Mouse (Mus musculus) hindbrain, embryonic 16.5 days (tissue): ENCODE data around the gene Proser3. TPM values are rescaled to one million over a fixed set of nuclear protein-coding genes. Genes with fewer than 3 reads are reported as not detected.
"Not testable (repeated sequence)": the region's sequence is repeated elsewhere in the genome, so short reads cannot be mapped to it uniquely, and the experiment has no call there.

Experiments used
- ATAC-seq: fragments of 200-750 bp; cut with Nextera tagmentation; 2 replicates; pipeline ENCODE4 v1.8.0; 2017; ENCODE audit warnings: moderate TSS enrichment, moderate library complexity
- H3K27ac ChIP-seq: fragments of 300-500 bp; sonication (generic); 2 replicates; pipeline ENCODE4 v1.5.1; 2014; ENCODE audit warnings: low read depth, mild to moderate bottlenecking, control low read depth, low read length, moderate library complexity
- H3K27me3 ChIP-seq: fragments of 300-500 bp; sonication (generic); replicated peaks from 2 replicates; pipeline ENCODE4 v1.6.1; 2014; ENCODE audit warnings: low read length; ENCODE audit not compliant: control insufficient read depth, insufficient read depth
- H3K36me3 ChIP-seq: fragments of 300-500 bp; sonication (generic); 2 replicates; pipeline ENCODE4 v1.6.1; 2014; ENCODE audit warnings: mild to moderate bottlenecking, low read length, moderate library complexity, mixed read lengths; ENCODE audit not compliant: control insufficient read depth, insufficient read depth
- H3K4me1 ChIP-seq: fragments of 300-500 bp; sonication (generic); 2 replicates; pipeline ENCODE4 v1.6.1; 2014; ENCODE audit warnings: low read depth, low read length; ENCODE audit not compliant: control insufficient read depth, insufficient read depth
- H3K4me2 ChIP-seq: fragments of 300-500 bp; sonication (generic); 2 replicates; pipeline ENCODE4 v1.6.1; 2014; ENCODE audit warnings: mild to moderate bottlenecking, low read length, control low read depth, moderate library complexity
- H3K4me3 ChIP-seq: fragments of 300-500 bp; sonication (generic); 2 replicates; pipeline ENCODE4 v1.5.1; 2014; ENCODE audit warnings: mild to moderate bottlenecking, low read length, control low read depth, moderate library complexity
- H3K9ac ChIP-seq: fragments of 300-500 bp; sonication (generic); 2 replicates; pipeline ENCODE4 v1.6.1; 2014; ENCODE audit warnings: low read depth, mild to moderate bottlenecking, control low read depth, low read length, moderate library complexity
- H3K9me3 ChIP-seq: fragments of 300-500 bp; sonication (generic); 2 replicates; pipeline ENCODE4 v1.6.1; 2014; ENCODE audit warnings: mild to moderate bottlenecking, low read length, moderate library complexity; ENCODE audit not compliant: control insufficient read depth
- WGBS: fragments of 180-500 bp; shearing (Covaris S2); extraction: QIAGEN DNeasy Blood & Tissue Kit; methylation state at CpG from one replicate; pipeline ENCODE4 v1.1.7; 2014; 5-methylcytosine and 5-hydroxymethylcytosine counted together
- polyA plus RNA-seq: library from polyadenylated mRNA; unstranded; fragments of >200 nt; fragmentation: Nextera tagmentation; extraction: Ambion mirVana; gene quantifications from 2 replicates; pipeline ENCODE4 v1.2.1, GENCODE M21; 2015

Proser3 gene
- polyA plus RNA-seq, 1 experiment from 2014 or later = 6.8 TPM

DNA sequence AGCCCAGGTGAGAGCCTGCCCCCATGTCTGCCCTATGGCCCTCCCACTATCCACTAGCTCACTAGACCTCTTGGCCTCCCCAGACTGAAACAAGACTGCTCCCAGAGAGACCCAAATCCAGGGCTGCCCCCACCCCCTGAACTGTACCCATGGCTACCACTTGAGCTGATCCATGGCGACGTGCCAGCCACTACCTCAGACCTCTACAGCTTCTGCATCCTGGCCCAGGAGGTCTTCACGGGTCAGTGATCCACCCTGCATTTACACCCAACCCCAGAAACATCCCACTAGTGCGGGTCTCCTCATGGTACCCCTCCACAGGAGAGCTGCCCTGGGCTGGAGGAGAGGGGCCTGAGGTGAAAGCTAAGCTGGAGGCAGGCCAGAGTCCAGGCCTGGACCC lies 31.7 kb downstream of the Proser3 start:
- H3K9me3 ChIP-seq = no peaks in the 10 kb centered on the region
- H3K4me3 ChIP-seq = no peak overlapping the region
- peak; percentile 15 for ATAC-seq
- peaks cover 15% of the 10 kb centered on the region for H3K36me3 ChIP-seq
- no peaks in the 10 kb centered on the region for H3K27me3 ChIP-seq
- H3K9ac ChIP-seq = no peak overlapping the region
- 58% methylated on average over 4 of the region's 4 CpGs for WGBS
- no peak overlapping the region for H3K27ac ChIP-seq
- H3K4me2 ChIP-seq = no peak overlapping the region
- H3K4me1 ChIP-seq = peaks cover 5% of the 10 kb centered on the region

DNA sequence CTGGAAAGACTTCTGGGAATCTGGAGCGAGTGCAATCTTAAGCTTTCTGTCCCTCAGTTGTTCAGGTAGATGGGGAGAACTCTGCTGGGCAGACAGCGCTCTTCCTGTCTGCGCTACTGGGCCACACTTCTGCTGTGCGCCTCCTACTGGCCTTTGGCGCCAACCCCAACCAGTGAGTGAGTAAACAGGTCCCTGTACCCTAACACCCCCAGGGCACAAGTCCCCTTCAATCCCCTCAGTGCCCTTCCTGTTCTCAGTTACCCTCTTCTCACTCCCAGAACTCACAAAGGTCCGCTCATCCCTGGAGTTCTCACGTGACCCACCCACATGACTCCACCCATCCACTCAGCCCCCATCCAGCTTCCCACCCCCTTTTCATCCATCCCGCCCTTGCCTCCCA lies 33.8 kb downstream of the Proser3 start:
- H3K4me3 ChIP-seq = no peak overlapping the region
- peaks cover 5% of the 10 kb centered on the region for H3K36me3 ChIP-seq
- 53% methylated on average over 6 of the region's 8 CpGs for WGBS
- no peaks in the 10 kb centered on the region for H3K27me3 ChIP-seq
- H3K27ac ChIP-seq = no peak overlapping the region
- H3K4me2 ChIP-seq = no peak overlapping the region
- peaks cover 5% of the 10 kb centered on the region for H3K4me1 ChIP-seq
- ATAC-seq = no peak
- H3K9me3 ChIP-seq = no peaks in the 10 kb centered on the region
- H3K9ac ChIP-seq = no peak overlapping the region

DNA sequence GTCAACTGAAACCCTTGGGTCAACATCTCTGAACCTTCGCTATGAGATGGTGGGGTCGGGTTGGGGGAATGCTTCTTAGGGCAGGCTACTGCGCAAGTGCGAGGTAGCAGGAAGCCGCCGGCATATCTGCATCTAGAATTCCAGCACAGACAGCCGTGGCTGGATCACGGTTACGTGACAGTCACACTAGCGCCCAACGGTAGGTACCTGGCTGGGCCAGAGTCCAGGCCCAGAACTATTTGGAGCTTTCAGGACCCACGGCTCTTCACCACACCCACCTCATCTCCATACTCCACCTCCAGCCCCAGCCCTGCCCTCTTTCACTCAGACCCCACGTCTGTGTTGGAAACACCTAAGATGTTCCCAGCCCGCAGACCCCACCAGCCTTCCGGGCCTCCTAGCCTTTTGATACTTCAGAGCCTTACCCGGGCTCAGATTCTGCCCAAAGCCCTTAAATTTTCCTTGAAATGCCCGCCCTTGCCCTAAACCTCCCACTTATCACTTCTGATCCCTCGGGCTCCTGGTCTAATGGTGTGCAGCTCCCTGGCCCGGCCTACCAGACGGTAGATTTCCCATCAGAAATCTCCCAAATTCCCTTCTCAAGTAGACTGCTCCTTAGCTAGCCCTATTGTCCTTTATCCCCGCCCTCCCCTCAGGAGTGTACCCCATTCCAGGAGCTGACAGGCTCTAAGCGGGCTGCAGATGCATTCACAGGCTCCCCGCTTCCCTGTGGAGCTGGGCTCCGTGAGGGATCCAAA lies 36.9 kb downstream of the Proser3 start:
- ATAC-seq = no peak
- Histone ChIP-seq H3K36me3 (no peaks in the 10 kb centered on the region), H3K4me2 (no peak overlapping the region), H3K27me3 (no peaks in the 10 kb centered on the region), H3K4me1 (no peaks in the 10 kb centered on the region; the same call in 1 of the 2 replicates), H3K4me3 (no peak overlapping the region), H3K9ac (no peak overlapping the region), H3K27ac (no peak overlapping the region), H3K9me3 (no peaks in the 10 kb centered on the region)
- WGBS = 62% methylated on average over 24 of the region's 24 CpGs

DNA sequence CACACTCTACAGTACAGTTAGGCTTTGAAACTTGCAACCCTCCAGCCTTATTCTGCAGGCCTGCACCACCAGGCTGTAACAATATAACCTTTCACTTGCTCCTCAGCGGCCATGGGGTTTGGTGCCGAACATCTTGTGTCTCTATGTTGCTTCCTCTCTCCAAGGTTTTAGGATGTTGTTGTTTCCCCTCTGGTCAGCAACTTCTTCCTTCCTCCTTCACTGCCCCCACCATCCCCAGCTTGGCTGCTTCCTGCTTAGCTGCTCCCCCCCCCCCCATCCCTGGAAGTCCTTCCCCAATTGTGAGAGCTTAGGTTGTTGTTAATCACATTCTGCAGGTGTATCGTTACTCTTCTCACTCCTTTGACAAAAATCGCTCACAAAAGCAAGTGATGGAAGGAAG lies 44.0 kb downstream of the Proser3 start:
- H3K27ac ChIP-seq = no peak overlapping the region
- no peaks in the 10 kb centered on the region for H3K36me3 ChIP-seq
- no peak for ATAC-seq
- H3K4me1 ChIP-seq = no peaks in the 10 kb centered on the region
- no peaks in the 10 kb centered on the region for H3K9me3 ChIP-seq
- no peak overlapping the region for H3K4me3 ChIP-seq
- H3K27me3 ChIP-seq = no peaks in the 10 kb centered on the region
- no peak overlapping the region for H3K4me2 ChIP-seq
- no peak overlapping the region for H3K9ac ChIP-seq
- 71% methylated on average over 4 of the region's 4 CpGs for WGBS

DNA sequence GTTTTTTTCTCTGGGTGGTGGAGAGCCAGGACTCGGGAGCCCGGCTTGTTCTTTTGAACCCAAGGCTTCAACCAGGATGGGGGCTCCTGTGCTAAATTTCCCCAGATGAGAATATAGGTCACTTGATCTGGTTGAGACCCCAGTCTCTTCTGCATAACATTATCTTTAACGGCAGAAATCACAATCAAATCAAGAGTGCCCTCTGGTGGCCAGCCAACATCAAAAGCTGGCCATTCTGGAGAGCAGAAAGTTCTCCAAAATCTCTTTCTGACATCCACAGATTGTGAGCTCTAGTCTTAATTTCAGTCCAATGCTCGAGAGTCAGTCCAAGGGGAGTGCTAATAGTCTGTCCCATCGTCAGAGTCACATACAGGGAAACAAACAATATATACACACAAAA lies 50.9 kb downstream of the Proser3 start:
- H3K4me2 ChIP-seq, H3K4me3 ChIP-seq, H3K36me3 ChIP-seq, H3K27me3 ChIP-seq, H3K9ac ChIP-seq, H3K27ac ChIP-seq, H3K4me1 ChIP-seq, ATAC-seq, H3K9me3 ChIP-seq: not testable (repeated sequence)
- 66% methylated on average over 5 of the region's 5 CpGs for WGBS

DNA sequence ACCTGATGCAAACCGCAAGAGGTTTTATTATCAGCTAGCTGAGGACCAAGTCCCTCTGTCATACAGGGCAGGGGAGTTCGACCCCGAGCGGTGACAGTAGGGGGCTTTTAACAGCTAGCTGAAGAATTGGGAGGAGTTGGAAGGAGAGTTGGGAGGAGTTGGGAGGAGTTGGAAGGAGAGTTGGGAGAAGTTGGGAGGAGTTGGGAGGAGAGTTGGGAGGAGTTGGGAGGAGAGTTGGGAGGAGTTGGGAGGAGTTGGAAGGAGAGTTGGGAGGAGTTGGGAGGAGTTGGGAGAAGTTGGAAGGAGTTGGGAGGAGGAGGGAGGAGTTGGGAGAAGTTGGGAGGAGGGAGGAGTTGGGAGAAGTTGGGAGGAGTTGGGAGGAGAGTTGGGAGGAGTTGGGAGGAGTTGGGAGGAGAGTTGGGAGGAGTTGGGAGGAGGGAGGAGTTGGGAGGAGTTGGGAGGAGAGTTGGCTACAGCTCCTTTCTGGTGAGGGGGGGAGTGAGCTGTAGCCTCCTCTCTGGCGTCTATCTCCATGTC lies 56.5 kb downstream of the Proser3 start:
- not testable (repeated sequence) for H3K9me3 ChIP-seq, H3K4me3 ChIP-seq, H3K27me3 ChIP-seq, H3K36me3 ChIP-seq, H3K4me1 ChIP-seq, H3K27ac ChIP-seq, H3K4me2 ChIP-seq, H3K9ac ChIP-seq, ATAC-seq
- 57% methylated on average over 5 of the region's 5 CpGs for WGBS

DNA sequence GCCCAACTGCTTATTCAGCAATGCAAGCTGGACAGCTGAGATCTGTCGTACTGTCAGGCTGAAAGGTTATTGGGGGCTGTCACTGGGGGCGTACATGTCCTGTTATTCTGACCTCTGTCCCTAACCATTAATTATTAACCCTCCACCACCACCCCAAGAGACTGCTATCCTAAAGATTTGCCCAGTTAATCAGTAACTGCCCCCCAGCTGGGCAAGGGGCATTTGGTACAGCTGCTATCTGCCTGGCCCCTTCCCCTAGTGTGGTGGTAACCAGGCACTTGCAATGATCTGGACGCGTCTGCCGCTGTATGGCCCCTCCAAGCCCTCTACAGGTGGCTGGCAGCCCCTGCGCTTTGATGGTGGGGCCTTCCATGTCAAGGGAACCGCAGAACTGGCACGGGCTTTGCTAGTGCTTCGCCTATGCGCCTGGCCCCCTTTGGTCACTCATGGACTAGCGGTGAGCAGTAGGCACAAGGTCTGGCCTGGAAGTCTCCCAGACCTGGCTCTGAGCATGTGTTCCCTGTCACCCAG lies 58.6 kb downstream of the Proser3 start, which contains the start of gene Prodh2:
Gene Prodh2 (plus strand): TSS at position 222 of the 531 bp plus-strand sequence.
- no peaks in the 10 kb centered on the region for H3K36me3 ChIP-seq
- no peak for ATAC-seq
- no peak within 1 kb of the TSS for H3K4me2 ChIP-seq
- H3K27me3 ChIP-seq = no peaks in the 10 kb centered on the region
- 51% methylated on average over 11 of the region's 11 CpGs for WGBS
- H3K4me1 ChIP-seq = no peaks in the 10 kb centered on the region
- no peak within 1 kb of the TSS for H3K27ac ChIP-seq
- H3K9me3 ChIP-seq = no peaks in the 10 kb centered on the region
- H3K9ac ChIP-seq = no peak within 1 kb of the TSS
- no peak within 1 kb of the TSS for H3K4me3 ChIP-seq

DNA sequence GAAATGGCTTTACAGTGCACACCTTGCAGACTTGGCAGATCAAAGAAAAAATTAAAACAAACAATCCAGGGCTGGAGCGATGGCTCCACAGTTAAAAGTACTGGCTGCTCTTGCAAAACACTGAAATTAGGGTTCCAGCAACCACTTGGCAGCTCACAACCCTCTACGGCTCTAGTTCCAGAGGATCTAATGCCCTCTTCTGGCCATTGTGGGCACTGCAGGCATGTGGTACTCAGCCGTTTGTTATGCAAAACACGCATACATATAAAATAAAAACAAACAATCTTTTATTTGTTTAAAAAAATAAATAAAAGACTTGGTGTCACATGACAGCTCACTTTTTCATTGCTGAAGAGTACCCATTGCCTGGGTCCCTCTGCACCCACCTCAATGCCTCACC lies 59.3 kb downstream of the Proser3 start:
- ATAC-seq = no peak
- H3K36me3 ChIP-seq = no peaks in the 10 kb centered on the region

DNA sequence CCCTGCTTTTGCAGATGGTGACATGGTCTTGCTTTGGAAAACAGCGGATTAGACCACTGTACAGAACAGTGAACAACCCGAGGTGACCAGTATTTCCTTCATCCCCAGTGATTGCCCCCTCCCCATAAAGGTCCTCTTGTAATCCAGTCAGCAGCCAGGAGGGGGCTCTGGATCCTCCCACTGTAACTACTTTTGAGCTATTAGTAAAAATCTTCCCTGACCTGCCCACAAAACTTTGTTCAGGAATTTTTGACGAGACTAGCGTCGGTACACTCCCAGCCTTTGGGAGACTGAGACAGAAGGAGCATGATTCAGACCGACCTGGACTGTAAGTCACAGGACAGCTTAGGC lies 61.2 kb downstream of the Proser3 start:
- WGBS = 18% methylated on average over 6 of the region's 6 CpGs
- H3K9me3 ChIP-seq = no peaks in the 10 kb centered on the region

More for the DNA sequence above, 59.3 kb downstream of the Proser3 start:
- no peak overlapping the region for H3K4me2 ChIP-seq
- no peak overlapping the region for H3K4me3 ChIP-seq
- H3K9me3 ChIP-seq = no peaks in the 10 kb centered on the region
- no peaks in the 10 kb centered on the region for H3K27me3 ChIP-seq
- 19% methylated on average over 4 of the region's 4 CpGs for WGBS
- no peaks in the 10 kb centered on the region for H3K4me1 ChIP-seq
- H3K27ac ChIP-seq = no peak overlapping the region
- H3K9ac ChIP-seq = no peak overlapping the region

More for the DNA sequence above, 61.2 kb downstream of the Proser3 start:
- Histone ChIP-seq H3K4me2 (no peak overlapping the region), H3K36me3 (no peaks in the 10 kb centered on the region), H3K9ac (no peak overlapping the region), H3K4me3 (no peak overlapping the region), H3K27me3 (no peaks in the 10 kb centered on the region), H3K27ac (no peak overlapping the region), H3K4me1 (no peaks in the 10 kb centered on the region)
- no peak for ATAC-seq
